Mouse (Mus musculus) embryonic facial prominence, embryonic 11.5 days (tissue): Measurements from ENCODE around the gene Inpp5a. TPM values are rescaled to one million over a fixed set of nuclear protein-coding genes. Genes with fewer than 3 reads are reported as not detected.

Source experiments
- ATAC-seq: fragments of 200-750 bp; cut with Nextera tagmentation; replicated peaks from 2 replicates; pipeline ENCODE4 v1.8.0; 2017; ENCODE audit warnings: low read depth; ENCODE audit not compliant: insufficient number of reproducible peaks, low FRiP score, low TSS enrichment
- DNase-seq: peaks from one replicate; pipeline ENCODE4 v3.0.0-alpha.2; 2015; ENCODE audit warnings: low spot score
- H3K27ac ChIP-seq: fragments of 300-500 bp; sonication (generic); replicated peaks from 2 replicates; pipeline ENCODE4 v1.5.1; 2014; ENCODE audit warnings: mild to moderate bottlenecking, low read depth, low read length, control low read depth
- H3K27me3 ChIP-seq: fragments of 300-500 bp; sonication (generic); 2 replicates; pipeline ENCODE4 v1.6.1; 2014; ENCODE audit warnings: mild to moderate bottlenecking, low read length, moderate library complexity, mixed read lengths; ENCODE audit not compliant: control insufficient read depth, insufficient read depth
- H3K36me3 ChIP-seq: fragments of 300-500 bp; sonication (generic); replicated peaks from 2 replicates; pipeline ENCODE4 v1.6.1; 2014; ENCODE audit warnings: low read depth, mild to moderate bottlenecking, low read length, moderate library complexity, mixed read lengths; ENCODE audit not compliant: control insufficient read depth, insufficient read depth
- H3K4me1 ChIP-seq: fragments of 300-500 bp; sonication (generic); 2 replicates; pipeline ENCODE4 v1.6.1; 2014; ENCODE audit warnings: low read length, mixed read lengths; ENCODE audit not compliant: control insufficient read depth, insufficient read depth
- H3K4me2 ChIP-seq: fragments of 300-500 bp; sonication (generic); 2 replicates; pipeline ENCODE4 v1.6.1; 2014; ENCODE audit warnings: low read depth, mild to moderate bottlenecking, control low read depth, low read length, moderate library complexity
- H3K4me3 ChIP-seq: fragments of 300-500 bp; sonication (generic); 2 replicates; pipeline ENCODE4 v1.5.1; 2014; ENCODE audit warnings: low read depth, low read length, control low read depth
- H3K9ac ChIP-seq: fragments of 300-500 bp; sonication (generic); replicated peaks from 2 replicates; pipeline ENCODE4 v1.6.1; 2014; ENCODE audit warnings: mild to moderate bottlenecking, control low read depth, low read length
- H3K9me3 ChIP-seq: fragments of 300-500 bp; sonication (generic); replicated peaks from 2 replicates; pipeline ENCODE4 v1.6.1; 2016; ENCODE audit warnings: mild to moderate bottlenecking, low read length, inconsistent platforms, mixed read lengths; ENCODE audit not compliant: control insufficient read depth
- WGBS: fragments of 180-500 bp; shearing (Covaris S2); extraction: QIAGEN DNeasy Blood & Tissue Kit; methylation state at CpG from one replicate; pipeline ENCODE4 v1.1.7; 2014; 5-methylcytosine and 5-hydroxymethylcytosine counted together
- polyA plus RNA-seq: library from polyadenylated mRNA; unstranded; fragments of >200 nt; fragmentation: Nextera tagmentation; extraction: Ambion mirVana; gene quantifications from 2 replicates; pipeline ENCODE4 v1.2.1, GENCODE M21; 2014

Inpp5a gene
- polyA plus RNA-seq, 1 experiment from 2014 or later = 28.4 TPM

DNA sequence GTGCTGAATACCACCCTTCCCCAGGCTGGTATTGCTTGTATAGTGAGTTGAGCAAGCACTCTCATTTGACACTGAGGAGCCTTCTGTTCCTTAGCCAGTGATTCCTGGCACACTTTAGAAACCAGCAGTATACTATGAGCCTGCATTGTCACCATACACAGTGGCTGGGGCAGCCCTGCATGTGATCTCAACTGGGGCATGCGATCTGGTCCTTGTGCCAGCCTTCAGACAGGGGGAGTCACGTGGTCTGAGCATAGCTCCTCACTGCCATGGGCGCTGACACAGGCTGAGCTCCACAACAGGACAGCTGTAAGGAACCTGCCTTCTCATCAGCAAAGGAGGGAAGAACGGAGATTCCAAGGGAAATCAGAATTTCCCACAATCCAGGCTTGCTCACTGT, 80.5 kb downstream of the Inpp5a start:
- no peak for DNase-seq
- ATAC-seq = no peak
- 85% methylated on average over 4 of the region's 4 CpGs for WGBS

DNA sequence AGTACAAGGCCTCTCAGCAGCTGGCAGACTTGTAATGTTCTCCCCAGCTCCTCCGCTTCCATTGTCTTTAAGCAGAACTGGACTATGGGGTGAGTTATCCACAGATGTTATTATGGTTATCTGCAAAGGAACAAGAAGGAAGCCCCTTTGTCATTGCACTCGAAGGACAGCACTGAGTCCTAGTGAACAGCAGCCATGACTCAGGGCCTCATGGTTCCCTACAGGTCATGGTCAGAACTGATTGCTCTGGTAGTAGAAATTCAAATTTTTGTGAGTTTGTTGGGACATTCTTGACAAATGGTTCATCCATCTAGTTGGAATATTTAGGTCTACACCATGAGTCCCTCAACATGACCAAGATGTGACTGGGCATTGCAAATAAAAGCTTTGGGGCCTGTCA, 81.6 kb downstream of the Inpp5a start:
- WGBS = 87% methylated on average over 2 of the region's 2 CpGs
- no peak overlapping the region for H3K9ac ChIP-seq
- no peak overlapping the region for H3K27ac ChIP-seq
- no peak overlapping the region for H3K4me2 ChIP-seq
- DNase-seq (no peak), ATAC-seq (no peak)
- H3K27me3 ChIP-seq = no peaks in the 10 kb centered on the region
- H3K36me3 ChIP-seq = no peaks in the 10 kb centered on the region
- no peak overlapping the region for H3K4me3 ChIP-seq
- H3K4me1 ChIP-seq = peaks cover 3% of the 10 kb centered on the region; the same call in 1 of the 2 replicates
- H3K9me3 ChIP-seq = no peaks in the 10 kb centered on the region

More for the DNA sequence above, 80.5 kb downstream of the Inpp5a start:
- Histone ChIP-seq H3K4me3 (no peak overlapping the region), H3K4me2 (no peak overlapping the region), H3K36me3 (no peaks in the 10 kb centered on the region), H3K27ac (no peak overlapping the region), H3K9me3 (no peaks in the 10 kb centered on the region), H3K9ac (no peak overlapping the region), H3K27me3 (no peaks in the 10 kb centered on the region), H3K4me1 (peaks cover 3% of the 10 kb centered on the region; the same call in 1 of the 2 replicates)

GRCm38 (mm10) chr7:139472052-139472451, 83.1 kb downstream of the Inpp5a start:
- Histone ChIP-seq H3K36me3 (no peaks in the 10 kb centered on the region), H3K4me2 (no peak overlapping the region), H3K4me1 (peaks cover 3% of the 10 kb centered on the region; the same call in 1 of the 2 replicates), H3K9me3 (no peaks in the 10 kb centered on the region), H3K27ac (no peak overlapping the region), H3K9ac (no peak overlapping the region), H3K27me3 (no peaks in the 10 kb centered on the region), H3K4me3 (no peak overlapping the region)
- no peak for ATAC-seq
- 78% methylated on average over 1 of the region's 1 CpGs for WGBS
- DNase-seq = no peak

DNA sequence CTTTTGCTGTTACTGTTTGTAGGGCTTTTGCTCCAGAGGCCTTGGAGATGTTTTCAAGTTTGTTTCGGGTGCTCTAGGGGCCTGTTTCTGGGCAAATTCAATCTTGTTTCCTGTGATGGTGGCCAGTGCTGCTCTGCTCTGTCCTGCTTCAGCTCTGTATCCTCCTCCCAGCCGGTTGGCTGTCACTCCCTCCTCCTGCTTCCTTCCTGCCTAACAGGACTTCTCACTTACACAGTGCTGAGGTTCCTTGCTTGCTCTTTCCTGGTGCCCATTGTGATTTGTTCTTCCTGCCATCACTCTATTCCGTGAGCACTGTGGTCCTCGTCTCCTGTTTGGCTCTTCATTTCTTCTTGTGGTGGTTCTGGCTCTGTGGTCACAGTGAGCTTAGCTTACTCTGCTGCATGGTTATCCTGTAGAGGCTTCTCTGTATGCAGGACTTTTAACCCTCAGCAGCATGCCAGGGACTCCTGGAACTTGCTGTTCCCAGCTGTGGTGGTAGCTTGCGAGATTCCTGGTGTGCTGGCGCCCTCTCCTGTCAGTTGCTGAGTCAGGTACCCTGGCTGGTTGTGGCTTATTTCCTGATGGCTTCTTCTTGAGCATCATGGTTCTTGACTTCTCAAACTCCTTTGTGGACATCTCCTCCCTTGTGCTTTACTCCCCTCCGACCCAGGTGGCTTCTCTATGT, 84.1 kb downstream of the Inpp5a start:
- H3K36me3 ChIP-seq = no peaks in the 10 kb centered on the region
- H3K27ac ChIP-seq = no peak overlapping the region
- no peak overlapping the region for H3K9ac ChIP-seq
- H3K27me3 ChIP-seq = no peaks in the 10 kb centered on the region
- DNase-seq (peak; percentile 86), ATAC-seq (0 out of 2 replicates have a peak, but pooled peaks have one; percentile 54)
- H3K9me3 ChIP-seq = no peaks in the 10 kb centered on the region
- peaks cover 3% of the 10 kb centered on the region; the same call in 1 of the 2 replicates for H3K4me1 ChIP-seq
- no peak overlapping the region for H3K4me2 ChIP-seq
- WGBS = 26% methylated on average over 7 of the region's 7 CpGs
- H3K4me3 ChIP-seq = no peak overlapping the region

GRCm38 (mm10) chr7:139475896-139476295, 87.0 kb downstream of the Inpp5a start:
- H3K27me3 ChIP-seq = no peaks in the 10 kb centered on the region
- DNase-seq = no peak
- H3K4me1 ChIP-seq = no peaks in the 10 kb centered on the region
- no peak overlapping the region for H3K9ac ChIP-seq
- no peak overlapping the region for H3K4me2 ChIP-seq
- no peak for ATAC-seq
- 59% methylated on average over 4 of the region's 4 CpGs for WGBS
- no peaks in the 10 kb centered on the region for H3K36me3 ChIP-seq
- no peaks in the 10 kb centered on the region for H3K9me3 ChIP-seq
- H3K4me3 ChIP-seq = no peak overlapping the region
- H3K27ac ChIP-seq = no peak overlapping the region

DNA sequence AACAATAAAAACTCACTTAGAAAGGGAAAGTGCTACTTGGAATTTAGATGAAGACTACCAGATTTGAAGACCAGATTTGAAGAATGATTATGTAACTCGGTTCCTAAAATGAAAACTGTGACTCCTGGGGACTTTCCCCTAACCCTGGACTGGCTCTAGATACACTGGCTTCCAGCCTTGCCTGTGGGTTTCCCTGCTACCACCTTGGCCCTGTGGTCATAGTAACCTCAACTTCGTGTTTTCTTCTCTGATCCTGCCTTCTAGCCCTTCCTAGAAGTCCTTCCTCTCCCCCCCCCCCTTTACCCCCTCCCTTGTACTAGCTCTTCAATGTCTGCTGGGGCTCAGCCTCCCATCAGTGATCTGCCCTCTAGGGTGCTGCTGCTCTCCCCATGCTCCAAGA, 87.8 kb downstream of the Inpp5a start:
- no peak for ATAC-seq
- Histone ChIP-seq H3K4me1 (no peaks in the 10 kb centered on the region), H3K4me2 (no peak overlapping the region), H3K9me3 (no peaks in the 10 kb centered on the region), H3K9ac (no peak overlapping the region), H3K4me3 (no peak overlapping the region), H3K27me3 (no peaks in the 10 kb centered on the region), H3K27ac (no peak overlapping the region), H3K36me3 (no peaks in the 10 kb centered on the region)
- 71% methylated on average over 2 of the region's 2 CpGs for WGBS
- DNase-seq = no peak

DNA sequence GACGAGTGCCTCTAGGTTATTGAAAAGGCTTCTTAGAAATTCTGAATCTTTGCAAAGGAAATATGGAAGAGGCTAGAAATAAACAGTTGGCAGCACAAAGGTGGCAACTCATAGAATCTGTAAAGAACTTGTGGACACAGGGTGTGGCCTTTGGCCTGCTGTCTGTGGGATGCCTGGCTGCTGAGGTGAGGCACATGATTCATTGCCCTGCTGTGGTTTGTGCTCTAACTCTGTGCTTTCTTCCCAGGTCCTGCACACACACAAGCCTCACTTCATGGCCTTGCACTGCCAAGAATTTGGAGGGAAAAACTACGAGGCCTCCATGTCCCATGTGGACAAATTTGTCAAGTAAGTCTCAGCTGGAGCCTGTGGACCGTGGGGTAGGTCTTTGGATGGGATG, 88.8 kb downstream of the Inpp5a start:
- 87% methylated on average over 3 of the region's 3 CpGs for WGBS

DNA sequence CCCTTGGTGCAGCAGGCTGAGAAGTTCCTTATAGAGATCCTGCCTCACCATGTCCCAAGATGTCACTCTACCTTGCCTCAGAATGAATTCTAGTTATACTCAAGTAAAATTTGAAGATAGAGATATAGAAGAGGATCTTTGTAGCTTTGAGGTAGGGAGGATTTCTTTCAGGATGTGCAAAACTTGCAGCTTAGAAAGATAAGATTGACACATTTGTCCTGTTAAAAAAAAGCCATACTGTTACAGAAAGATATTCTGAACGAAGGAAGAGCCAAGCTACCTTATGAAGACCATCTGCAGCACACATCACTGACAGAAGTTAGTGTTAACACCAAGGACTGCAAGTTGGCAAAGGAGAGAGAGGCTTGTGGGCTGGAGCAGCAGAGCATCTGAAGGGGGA, 90.2 kb downstream of the Inpp5a start:
- H3K36me3 ChIP-seq = no peaks in the 10 kb centered on the region
- no peaks in the 10 kb centered on the region for H3K4me1 ChIP-seq
- no peak overlapping the region for H3K4me3 ChIP-seq
- ATAC-seq (no peak), DNase-seq (no peak)
- no peak overlapping the region for H3K4me2 ChIP-seq
- H3K9me3 ChIP-seq = no peaks in the 10 kb centered on the region
- H3K9ac ChIP-seq = no peak overlapping the region
- no peak overlapping the region for H3K27ac ChIP-seq
- 87% methylated on average over 1 of the region's 1 CpGs for WGBS
- no peaks in the 10 kb centered on the region for H3K27me3 ChIP-seq

More for the DNA sequence above, 88.8 kb downstream of the Inpp5a start:
- Histone ChIP-seq H3K4me1 (no peaks in the 10 kb centered on the region), H3K9ac (no peak overlapping the region), H3K27me3 (no peaks in the 10 kb centered on the region), H3K4me3 (no peak overlapping the region), H3K4me2 (no peak overlapping the region), H3K27ac (no peak overlapping the region), H3K36me3 (no peaks in the 10 kb centered on the region), H3K9me3 (no peaks in the 10 kb centered on the region)
- DNase-seq (no peak), ATAC-seq (no peak)
